Mouse (Mus musculus) left cerebral cortex, adult 9 months (tissue): ENCODE data around the gene Vmn1r12.
"Not testable (repeated sequence)": the region's sequence is repeated elsewhere in the genome, so short reads cannot be mapped to it uniquely, and the experiment has no call there.

Source experiments
- DNase-seq, 2 experiments: peaks; one replicate each; pipeline ENCODE4 v3.0.0; 2022; ENCODE audit warnings: low spot score in 2 of 2

Vmn1r12 gene

DNA sequence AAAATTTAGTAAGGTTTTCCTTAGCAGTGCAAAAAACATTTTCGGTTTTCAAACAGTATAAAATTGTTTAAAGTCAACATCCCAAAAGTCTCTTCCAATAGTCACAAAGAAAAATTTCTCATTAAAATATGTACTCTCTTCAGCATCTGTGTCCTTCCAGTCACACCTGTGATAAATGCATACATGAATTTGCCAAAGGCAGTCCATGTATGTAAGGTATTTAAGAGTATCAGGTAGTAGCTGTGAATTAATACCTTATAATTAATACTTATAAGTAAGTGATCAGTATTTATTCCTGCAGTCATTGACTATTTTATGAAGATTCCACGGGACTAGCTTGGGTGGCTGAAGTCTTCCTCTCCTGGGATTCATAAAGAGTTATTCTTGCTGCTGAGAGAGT, at the start of gene Vmn1r12:
Gene Vmn1r12, plus strand, starts transcription at position 301 of the 400 bp plus-strand sequence.
- DNase-seq, result no peak

GRCm38 (mm10) chr6:57109154-57109553, 47.6 kb upstream of the Vmn1r12 start, which contains the start of gene Vmn1r10:
Vmn1r10 (plus strand) TSS chr6:57109454.
- DNase-seq, result no peak

GRCm38 (mm10) chr6:57133155-57133554, 23.6 kb upstream of the Vmn1r12 start, which contains the start of gene Vmn1r11:
Vmn1r11 (plus strand) TSS chr6:57133455.
- DNase-seq, result no peak

DNA sequence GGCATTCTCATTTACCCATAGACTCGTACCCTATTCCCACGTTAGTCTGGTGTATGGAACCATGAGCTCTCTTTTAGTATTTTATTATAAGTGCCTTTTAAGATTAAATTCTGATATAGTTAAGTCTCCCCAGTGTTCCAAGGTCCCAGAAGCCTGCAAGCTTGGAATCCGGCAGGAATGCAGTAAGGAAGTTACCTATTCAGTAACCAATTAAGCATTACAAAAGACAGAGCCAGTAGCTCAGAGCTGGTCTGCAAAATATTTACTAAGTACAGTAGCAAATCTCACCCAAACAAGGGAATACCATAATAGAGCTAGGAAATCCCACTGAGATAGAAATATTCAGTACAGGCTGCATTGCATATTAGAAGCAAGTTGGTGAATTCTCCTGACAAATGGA, 33.3 kb downstream of the Vmn1r12 start:
- not testable (repeated sequence) for DNase-seq

GRCm38 (mm10) chr6:57202990-57203389, 46.3 kb downstream of the Vmn1r12 start, which contains the start of gene Vmn1r13:
Vmn1r13 (plus strand) TSS chr6:57203290.
- not testable (repeated sequence) for DNase-seq
